Mouse (Mus musculus) thymus, postnatal 10 days (tissue): ENCODE results near the gene Sync.

Experiments used
- DNase-seq, 2 experiments: peaks; one replicate each; pipeline ENCODE4 v3.0.0; 2021; ENCODE audit warnings: low spot score in 2 of 2

Gene Sync

GRCm38 (mm10) chr4:129303816-129304215 is 16.4 kb downstream of the Sync start:
- DNase-seq, result no peak

GRCm38 (mm10) chr4:129304306-129304705 is 16.9 kb downstream of the Sync start:
- DNase-seq, result no peak

GRCm38 (mm10) chr4:129307936-129308335 is 20.5 kb downstream of the Sync start:
- DNase-seq, result no peak

- DNase-seq, result no peak
These were observed 26.5 kb downstream of the Sync start for GRCm38 (mm10) chr4:129313886-129314285.

GRCm38 (mm10) chr4:129320876-129321275 is 33.5 kb downstream of the Sync start:
- no peak for DNase-seq

GRCm38 (mm10) chr4:129322042-129322441 is 34.6 kb downstream of the Sync start:
- no peak for DNase-seq

- no peak for DNase-seq
These were observed 36.1 kb downstream of the Sync start for GRCm38 (mm10) chr4:129323491-129323890.

GRCm38 (mm10) chr4:129324756-129325155 is 37.3 kb downstream of the Sync start:
- DNase-seq, result no peak

- DNase-seq, result no peak
These were observed 38.8 kb downstream of the Sync start for GRCm38 (mm10) chr4:129326191-129326590.

GRCm38 (mm10) chr4:129332846-129333245 is 45.4 kb downstream of the Sync start:
- DNase-seq, result no peak

- DNase-seq, result no peak
These were observed 47.3 kb downstream of the Sync start for GRCm38 (mm10) chr4:129334677-129335215.

GRCm38 (mm10) chr4:129335216-129336074 is 48.0 kb downstream of the Sync start, which contains the start of the genes Rbbp4 and Zbtb8os:
TSS of gene Rbbp4 (minus strand) at chr4:129335370.
TSS of gene Zbtb8os (plus strand) at chr4:129335695.
- DNase-seq, result peak; percentile 98 to 99

GRCm38 (mm10) chr4:129336291-129336690 is 48.9 kb downstream of the Sync start:
- DNase-seq, result no peak

- DNase-seq, result no peak
These were observed 52.3 kb downstream of the Sync start for GRCm38 (mm10) chr4:129339743-129340142.

GRCm38 (mm10) chr4:129341888-129342287 is 54.5 kb downstream of the Sync start:
- no peak for DNase-seq

GRCm38 (mm10) chr4:129342705-129343104 is 55.3 kb downstream of the Sync start:
- no peak for DNase-seq

- no peak for DNase-seq
These were observed 59.2 kb downstream of the Sync start for GRCm38 (mm10) chr4:129346481-129347154.

GRCm38 (mm10) chr4:129350644-129351043 is 63.2 kb downstream of the Sync start:
- DNase-seq, result peak; percentile 49 to 82

- no peak for DNase-seq
These were observed 63.7 kb downstream of the Sync start for GRCm38 (mm10) chr4:129351111-129351510.

- DNase-seq, result no peak
These were observed 65.8 kb downstream of the Sync start for GRCm38 (mm10) chr4:129353176-129353575.

GRCm38 (mm10) chr4:129354236-129354635 is 66.8 kb downstream of the Sync start:
- DNase-seq, result peak in 1 of 2 experiments; percentile 14

GRCm38 (mm10) chr4:129357613-129358163 is 70.3 kb downstream of the Sync start:
- no peak for DNase-seq
